Mouse (Mus musculus) adrenal gland, adult (tissue): ENCODE measurements around the gene Sdk1.

ENCODE experiments used
- DNase-seq, 2 experiments: peaks; one replicate each; pipeline ENCODE4 v3.0.0; 2022 to 2023; ENCODE audit warnings: low spot score in 1 of 2; ENCODE audit not compliant: inconsistent age in 2 of 2

Sdk1 gene

DNA sequence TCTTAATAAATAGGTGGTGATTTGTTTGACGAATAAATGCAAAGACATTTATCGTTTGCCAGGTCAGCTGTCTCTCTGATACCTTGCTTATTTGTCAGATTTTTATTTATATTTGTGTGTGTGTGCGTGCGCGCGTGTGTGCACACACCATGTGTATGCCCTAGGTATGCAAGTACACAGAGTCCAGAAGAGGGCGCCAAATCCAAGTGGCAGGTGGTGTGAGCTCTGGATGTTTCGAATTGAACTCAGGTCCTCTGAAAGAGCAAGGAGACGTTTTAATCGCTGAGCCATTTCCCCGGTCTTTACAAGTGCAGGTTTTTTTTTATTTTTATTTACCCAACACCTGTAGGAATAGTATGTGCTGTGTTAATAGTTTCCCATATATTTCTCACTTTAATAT is 632.5 kb downstream of the Sdk1 start:
- DNase-seq, result no peak

- DNase-seq, result no peak
These were observed 639.4 kb downstream of the Sdk1 start for GRCm38 (mm10) chr5:141880661-141881060.

DNA sequence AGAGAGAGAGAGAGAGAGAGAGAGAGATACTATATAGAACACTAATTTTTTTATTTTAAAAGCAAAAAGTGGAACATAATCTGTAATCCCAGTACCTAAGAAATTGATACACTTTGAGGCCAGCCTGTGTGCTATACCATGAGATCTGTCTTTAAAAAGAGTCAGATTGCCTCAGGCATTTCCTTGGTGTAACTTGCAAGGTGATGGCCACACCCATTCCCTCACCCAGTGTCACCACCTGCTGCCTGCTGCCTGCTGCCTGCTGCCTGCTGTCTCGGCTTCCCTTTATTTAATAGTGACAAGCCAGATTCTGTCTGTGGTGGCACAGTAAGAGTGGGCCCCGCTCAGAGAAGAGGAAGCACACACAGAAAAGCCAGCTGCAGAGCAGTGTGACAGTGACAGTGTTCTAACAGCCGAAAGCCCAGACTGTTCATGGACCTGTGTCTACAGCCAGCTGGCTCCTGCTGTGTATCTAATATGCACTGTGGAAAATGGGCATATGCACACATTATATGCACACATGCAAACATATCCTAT is 642.9 kb downstream of the Sdk1 start:
- no peak for DNase-seq

GRCm38 (mm10) chr5:141886006-141886405 is 644.7 kb downstream of the Sdk1 start:
- no peak for DNase-seq

- DNase-seq, result no peak
These were observed 648.5 kb downstream of the Sdk1 start for GRCm38 (mm10) chr5:141889766-141890165.

DNA sequence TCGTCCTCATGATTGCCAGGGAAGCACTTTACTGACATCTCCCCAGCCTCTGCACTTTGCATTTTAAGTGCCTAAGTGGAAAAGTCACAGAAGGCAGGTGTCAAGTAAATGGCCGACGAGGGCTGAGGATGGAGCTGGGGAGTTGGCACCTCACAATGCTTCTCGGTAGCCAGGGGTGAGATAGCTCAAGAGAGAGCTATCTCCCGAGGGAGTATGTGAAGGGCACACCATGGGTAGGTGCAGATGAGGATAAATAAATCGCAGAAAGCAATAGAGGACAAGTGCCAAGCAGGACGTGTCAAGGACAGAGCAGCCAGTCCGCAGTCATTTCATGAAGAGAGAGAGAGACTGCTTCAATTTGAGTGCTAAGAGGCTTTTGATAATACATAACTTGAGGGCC is 655.1 kb downstream of the Sdk1 start:
- peak; percentile 27 to 61 for DNase-seq

DNA sequence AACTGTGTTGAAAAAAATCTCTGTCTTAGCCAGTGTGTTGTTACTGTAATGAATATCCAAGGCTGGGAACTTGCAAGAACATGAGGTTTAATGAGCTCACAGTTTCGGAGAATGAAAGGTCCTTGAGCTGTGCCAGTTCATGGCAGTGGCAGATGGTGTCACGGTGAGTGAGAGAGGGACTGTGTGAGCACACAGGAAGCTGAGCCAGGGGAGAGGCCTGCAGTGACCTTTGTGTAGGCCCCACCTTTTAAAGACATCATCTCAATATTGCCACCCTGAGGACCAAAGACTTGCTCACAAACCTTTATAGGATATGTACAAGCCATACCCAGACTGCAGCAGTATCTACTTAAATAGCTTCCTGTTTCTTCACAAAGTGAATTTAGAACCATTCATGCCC is 656.2 kb downstream of the Sdk1 start:
- peak; percentile 23 to 68 for DNase-seq

- no peak for DNase-seq
These were observed 658.5 kb downstream of the Sdk1 start for GRCm38 (mm10) chr5:141899751-141900150.

- DNase-seq, result peak; percentile 91 to 95
These were observed 661.4 kb downstream of the Sdk1 start for GRCm38 (mm10) chr5:141902544-141903250.

DNA sequence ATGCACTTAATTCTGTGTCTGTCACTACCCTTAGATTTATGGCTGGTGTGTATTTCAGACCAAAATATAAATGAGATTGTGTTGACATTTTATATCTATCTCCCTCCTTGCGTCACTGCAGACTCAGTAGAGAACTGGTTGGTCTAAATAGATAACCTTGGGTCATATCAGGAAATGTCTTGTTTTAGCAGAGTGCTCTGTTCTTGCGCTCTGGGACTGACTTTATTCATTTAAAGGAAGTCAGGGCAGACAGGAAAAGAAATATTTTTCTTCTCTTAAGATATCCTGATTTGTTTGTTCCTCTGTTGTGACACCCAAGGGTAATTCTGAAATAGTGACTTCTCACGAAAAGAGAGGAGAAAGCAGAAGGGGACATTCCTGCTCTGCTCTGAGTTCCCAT is 669.2 kb downstream of the Sdk1 start:
- peak; percentile 25 to 81 for DNase-seq

DNA sequence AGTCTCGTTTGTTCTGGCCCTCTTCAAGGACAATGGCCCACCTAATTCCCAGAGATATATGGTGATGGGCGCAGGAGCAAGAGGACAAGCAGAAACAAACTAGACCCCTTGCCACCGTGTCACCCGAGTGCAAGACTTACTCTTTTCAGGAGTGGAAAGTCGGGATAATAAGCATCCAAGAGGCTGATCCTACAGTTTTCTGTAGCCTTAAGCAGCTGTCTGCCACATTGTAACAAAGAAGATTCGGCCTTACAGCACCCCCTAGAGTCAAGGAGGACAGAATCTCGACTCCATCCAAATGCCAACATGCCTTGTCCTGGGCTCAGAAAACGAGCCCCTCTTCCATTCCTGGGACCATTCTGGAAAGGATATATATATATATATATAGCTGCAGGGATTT is 669.6 kb downstream of the Sdk1 start:
- DNase-seq, result peak in 1 of 2 experiments; percentile 58

GRCm38 (mm10) chr5:141912881-141913280 is 671.6 kb downstream of the Sdk1 start:
- DNase-seq, result no peak

DNA sequence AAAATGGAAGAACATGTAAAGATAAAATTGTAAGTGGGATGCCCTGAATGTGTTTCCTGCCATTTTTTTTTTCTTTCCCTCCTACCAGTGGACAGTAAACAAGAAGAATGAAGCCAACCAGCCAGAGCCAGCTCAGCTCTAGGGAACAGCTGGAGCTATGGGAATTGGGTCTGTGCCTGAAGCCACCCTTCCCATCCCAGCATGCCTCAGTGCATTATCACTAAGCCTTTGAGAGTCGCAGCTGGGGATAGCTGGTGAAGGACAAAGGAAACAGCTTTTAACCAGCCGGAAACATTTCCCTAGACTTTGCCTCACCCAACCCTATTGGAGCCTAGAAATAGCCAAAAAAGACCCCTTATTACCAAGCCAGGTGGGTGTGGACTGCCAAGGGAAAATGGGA is 675.7 kb downstream of the Sdk1 start:
- DNase-seq, result no peak

GRCm38 (mm10) chr5:141939000-141939399 is 697.7 kb downstream of the Sdk1 start:
- no peak for DNase-seq

DNA sequence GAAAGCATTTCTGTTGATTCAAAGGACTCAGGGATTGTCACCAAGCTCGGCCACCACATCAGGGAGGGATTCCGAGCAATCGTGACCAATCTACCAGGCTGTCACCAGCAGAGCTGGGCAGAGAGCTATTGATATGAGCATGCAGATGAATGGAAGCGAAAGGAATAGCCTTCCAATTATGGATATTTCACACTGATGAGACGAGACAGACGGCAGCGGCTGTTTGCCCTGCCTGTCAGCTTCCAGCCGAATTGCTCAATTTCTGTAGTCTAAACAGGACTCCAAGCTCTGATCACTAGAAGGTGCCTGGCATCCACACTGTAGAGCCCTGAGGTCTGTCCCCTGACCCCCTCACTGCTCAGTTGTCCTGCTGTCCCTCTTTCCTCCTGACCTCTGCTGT is 699.3 kb downstream of the Sdk1 start:
- no peak for DNase-seq

DNA sequence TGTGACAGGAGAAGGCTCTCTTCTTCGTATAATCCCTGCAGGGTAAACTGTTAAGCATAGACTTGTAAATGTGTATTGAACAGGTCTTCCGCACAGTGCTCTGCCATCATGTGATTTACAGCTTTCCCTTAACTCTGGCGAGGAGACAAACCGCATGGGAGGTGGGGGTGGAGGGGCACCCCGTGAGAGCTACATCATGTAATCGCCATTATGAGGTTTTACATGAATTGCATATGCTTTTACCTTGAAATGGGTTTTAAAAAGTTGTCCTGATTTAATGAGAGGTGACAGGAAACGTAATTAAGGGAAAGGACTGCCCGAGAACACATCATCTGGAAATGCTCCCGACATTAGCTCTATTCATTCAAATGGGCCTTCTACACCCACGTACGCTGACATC is 709.5 kb downstream of the Sdk1 start:
- no peak for DNase-seq

DNA sequence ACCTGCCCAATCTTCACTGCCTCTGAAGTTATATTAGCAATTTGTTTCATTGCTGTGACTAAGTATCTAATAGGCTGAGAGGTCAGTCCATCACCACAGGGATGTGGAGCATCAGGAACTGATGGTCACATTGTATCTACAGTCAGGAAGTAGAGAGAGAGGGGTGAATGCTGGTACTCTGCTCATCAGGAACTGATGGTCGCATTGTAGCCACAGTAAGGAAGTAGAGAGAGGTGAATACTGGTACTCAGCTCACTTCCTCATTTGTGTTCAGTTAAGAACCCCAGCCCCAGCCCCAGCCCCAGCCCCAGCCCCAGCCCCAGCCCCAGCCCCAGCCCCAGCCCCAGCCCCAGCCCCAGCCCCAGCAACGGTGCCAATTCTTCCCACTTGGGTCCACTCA is 711.0 kb downstream of the Sdk1 start:
- no peak for DNase-seq

DNA sequence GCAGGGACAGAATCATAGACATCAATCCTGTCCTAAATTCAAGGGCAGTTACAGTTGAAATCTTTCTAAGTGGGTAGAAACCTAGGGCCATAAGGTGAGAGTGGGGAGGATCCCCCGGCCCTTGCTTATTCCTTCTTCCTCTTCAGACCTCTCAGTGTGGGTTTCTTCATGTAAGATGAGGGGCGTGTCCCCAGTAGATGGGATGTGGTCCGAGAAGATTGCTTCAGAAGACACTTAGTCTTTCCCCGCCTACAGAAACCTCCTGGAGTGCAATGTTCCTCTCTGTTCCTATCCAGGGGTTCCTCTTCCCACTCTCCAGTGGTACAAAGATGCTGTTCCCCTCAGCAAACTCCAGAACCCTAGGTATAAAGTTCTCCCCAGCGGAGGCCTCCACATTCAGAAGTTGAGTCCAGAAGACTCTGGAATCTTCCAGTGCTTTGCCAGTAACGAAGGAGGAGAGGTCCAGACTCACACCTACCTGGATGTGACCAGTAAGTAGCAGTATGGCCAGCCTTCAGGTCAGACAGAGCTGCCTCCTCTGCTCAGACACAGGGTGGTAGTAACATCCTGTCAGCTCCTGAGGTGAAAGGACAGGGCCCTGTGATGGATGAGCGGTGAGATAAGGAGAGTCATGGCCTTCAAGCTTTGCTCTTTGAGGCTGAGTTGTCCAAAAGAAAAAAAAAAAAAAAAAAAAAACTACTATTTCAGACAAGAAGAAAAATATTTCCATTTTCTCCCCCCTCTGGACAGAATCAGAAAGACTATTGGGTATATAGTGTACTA is 711.6 kb downstream of the Sdk1 start:
- DNase-seq, result peak; percentile 63 to 71

- no peak for DNase-seq
These were observed 729.8 kb downstream of the Sdk1 start for GRCm38 (mm10) chr5:141971071-141971470.

DNA sequence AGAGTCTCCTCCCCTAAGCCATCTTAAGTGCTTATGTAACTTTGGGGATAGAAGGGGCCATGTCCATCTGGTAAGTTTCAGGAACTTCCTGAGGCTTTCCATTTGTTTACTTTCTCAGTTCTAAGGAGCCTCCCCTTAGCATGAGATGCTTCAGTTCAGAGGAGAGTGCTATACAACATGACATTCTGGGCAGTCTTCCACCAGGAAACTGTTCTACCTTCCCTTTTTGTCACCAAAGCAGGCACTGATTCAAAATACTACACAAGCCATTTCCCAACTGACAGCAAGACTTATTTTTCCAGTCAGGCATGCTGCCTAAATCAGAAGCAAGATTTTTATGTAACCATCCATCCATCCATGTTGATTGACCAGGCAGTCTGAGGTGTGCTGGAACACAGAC is 738.2 kb downstream of the Sdk1 start:
- no peak for DNase-seq

GRCm38 (mm10) chr5:141980746-141981145 is 739.5 kb downstream of the Sdk1 start:
- DNase-seq, result no peak

GRCm38 (mm10) chr5:141984322-141984721 is 743.0 kb downstream of the Sdk1 start:
- DNase-seq, result no peak
